Mouse (Mus musculus): ENCODE measurements at regions not wholly inside any gene's neighbourhood (a gene's known extent, or its start where the extent isn't known, plus 50 kb on each side); places are given as distances from the start of the nearest gene placed in this dataset.

DNA sequence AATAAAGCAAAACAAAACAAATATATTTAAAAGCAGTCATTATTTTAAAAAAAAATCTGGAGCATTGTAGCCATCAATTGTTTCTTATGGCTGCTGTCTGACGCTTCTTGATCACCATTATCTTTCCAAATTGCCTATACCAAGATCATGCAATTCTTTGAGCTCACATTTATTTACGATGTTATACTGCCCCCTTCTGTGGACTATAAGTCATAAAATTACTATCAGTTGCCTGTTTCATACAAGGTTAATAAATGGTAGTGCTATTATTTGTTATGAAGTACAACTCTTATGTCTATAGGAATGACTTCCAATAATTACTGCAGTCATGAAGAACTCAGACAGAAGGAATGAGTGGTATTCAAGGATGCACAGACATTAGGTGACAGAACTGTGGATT, 57.3 kb upstream of the Eda2r start:
- no peaks in the 10 kb centered on the region for H3K4me1 ChIP-seq (ENCODE audit: control insufficient read depth, insufficient read depth, low read length)
- H3K36me3 ChIP-seq (ENCODE audit: control insufficient read depth, insufficient read depth, low read length) = no peaks in the 10 kb centered on the region
- no peak overlapping the region for H3K4me3 ChIP-seq
- H3K9ac ChIP-seq (ENCODE audit: low read depth, low read length) = no peak overlapping the region
- TF ChIP-seq POLR2A (IDR thresholded peaks at IDR 0.05; ENCODE audit: insufficient read depth, low read depth, low read length) (no peak), EP300 (IDR thresholded peaks at IDR 0.05; ENCODE audit: insufficient read depth, low read depth, low read length) (no peak), CTCF (IDR thresholded peaks at IDR 0.05) (peak; percentile 68)
- intact Hi-C loops (cut with DNase I) = loop anchor here (1.0 to 10.0 kb wide), 3 partner anchors 97 to 1180 kb away; no protein-coding TSS in a partner anchor
- H3K27me3 ChIP-seq (ENCODE audit: control insufficient read depth, insufficient read depth, low read length) = no peaks in the 10 kb centered on the region
- DNase-seq = no peak
- WGBS = 27% methylated on average over 2 of the region's 2 CpGs
- no peaks in the 10 kb centered on the region for H3K79me2 ChIP-seq (replicated peaks; ENCODE audit: control insufficient read depth, insufficient read depth, low read length)
- no peak overlapping the region for H3K27ac ChIP-seq

DNA sequence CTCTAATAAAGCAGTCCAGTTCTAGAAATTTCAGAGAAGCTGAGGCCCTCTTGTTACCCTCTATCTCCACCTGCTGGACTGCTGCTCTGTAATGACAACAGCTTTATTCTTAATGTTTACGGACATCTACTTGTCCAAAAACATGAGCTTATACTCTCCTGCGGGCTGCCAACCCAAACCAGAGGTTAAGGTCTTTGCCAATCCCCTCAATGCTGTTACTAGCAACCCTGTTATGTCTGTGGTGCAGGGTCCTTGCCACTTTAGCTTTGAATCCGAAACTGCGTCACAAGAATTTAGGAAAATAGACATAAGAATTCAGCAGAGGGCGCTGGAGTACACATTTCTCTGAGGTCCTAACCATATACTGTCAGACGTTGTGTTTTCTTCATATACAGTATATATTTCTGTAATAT, 54.4 kb upstream of the Eda2r start:
- intact Hi-C loops (cut with DNase I) = loop anchor here (1.0 to 10.0 kb wide), 3 partner anchors 54 to 1183 kb away; partner anchors contain the start of gene Eda2r
- peak overlapping the region; percentile 81 for H3K27ac ChIP-seq
- H3K4me1 ChIP-seq (ENCODE audit: control insufficient read depth, insufficient read depth, low read length) = no peaks in the 10 kb centered on the region
- no peaks in the 10 kb centered on the region for H3K36me3 ChIP-seq (ENCODE audit: control insufficient read depth, insufficient read depth, low read length)
- H3K79me2 ChIP-seq (replicated peaks; ENCODE audit: control insufficient read depth, insufficient read depth, low read length) = no peaks in the 10 kb centered on the region
- H3K4me3 ChIP-seq = peak overlapping the region; percentile 52
- peak overlapping the region; percentile 94 for H3K9ac ChIP-seq (ENCODE audit: low read depth, low read length)
- 11% methylated on average over 6 of the region's 6 CpGs for WGBS
- peak; percentile 74 for TF ChIP-seq CTCF (IDR thresholded peaks at IDR 0.05)
- TF ChIP-seq POLR2A (IDR thresholded peaks at IDR 0.05; ENCODE audit: insufficient read depth, low read depth, low read length) = no peak
- no peaks in the 10 kb centered on the region for H3K27me3 ChIP-seq (ENCODE audit: control insufficient read depth, insufficient read depth, low read length)
- peak; percentile 43 to 49 for DNase-seq
